Mouse (Mus musculus) G1E (cell line): ENCODE measurements at regions not wholly inside any gene's neighbourhood (a gene's known extent, or its start where the extent isn't known, plus 50 kb on each side); places are given as distances from the start of the nearest gene placed in this dataset.

Experiments
- ATAC-seq: 2 replicates; pipeline ENCODE4 v1.8.0; 2016; ENCODE audit warnings: mild to moderate bottlenecking; ENCODE audit not compliant: insufficient number of reproducible peaks, poor library complexity, low FRiP score, severe bottlenecking; ENCODE audit errors: extremely low read depth
- DNase-seq: peaks from one replicate; pipeline ENCODE4 v3.0.0; 2012; ENCODE audit warnings: low spot score
- H3K27me3 ChIP-seq: 2 replicates; pipeline ENCODE4 v1.6.1; 2012; ENCODE audit warnings: mild to moderate bottlenecking, low read length, inconsistent platforms; ENCODE audit not compliant: insufficient read depth
- H3K36me3 ChIP-seq: replicated peaks from 2 replicates; pipeline ENCODE3; 2012; ENCODE audit warnings: mild to moderate bottlenecking, inconsistent platforms
- H3K4me1 ChIP-seq: 2 replicates; pipeline ENCODE4 v1.6.1; 2012; ENCODE audit warnings: low read depth, low read length, inconsistent platforms, mixed read lengths; ENCODE audit not compliant: insufficient read depth
- H3K4me3 ChIP-seq: 2 replicates; pipeline ENCODE4 v1.5.1; 2012; ENCODE audit warnings: low read depth, mild to moderate bottlenecking, inconsistent platforms, low read length, moderate library complexity, mixed read lengths
- H3K9me3 ChIP-seq: replicated peaks from 2 replicates; pipeline ENCODE4 v1.6.1; 2012; ENCODE audit warnings: inconsistent platforms
- CTCF ChIP-seq: IDR thresholded peaks from 2 replicates; pipeline ENCODE4 v1.5.1; 2012; ENCODE audit warnings: low read depth, low read length, inconsistent platforms, mixed read lengths
- GATA1 ChIP-seq: IDR thresholded peaks from 2 replicates; pipeline ENCODE4 v1.6.1; 2012; ENCODE audit warnings: borderline replicate concordance, low read length, inconsistent platforms, mixed read lengths
- GATA2 ChIP-seq: IDR thresholded peaks from 2 replicates; pipeline ENCODE4 v1.6.1; 2012; ENCODE audit warnings: low read depth, low read length, inconsistent platforms, borderline replicate concordance
- POLR2AphosphoS5 ChIP-seq: IDR thresholded peaks from 2 replicates; pipeline ENCODE4 v1.6.1; 2012; ENCODE audit warnings: low read depth, low read length, inconsistent platforms; ENCODE audit not compliant: insufficient replicate concordance
- TAL1 ChIP-seq: conservative IDR thresholded peaks from 2 replicates; pipeline ENCODE4 v1.6.1; 2012; ENCODE audit warnings: low read depth, low read length, inconsistent platforms, mixed read lengths

- Histone ChIP-seq H3K27me3 (no peaks in the 10 kb centered on the region), H3K9me3 (peaks cover 31% of the 10 kb centered on the region), H3K4me3 (no peak overlapping the region), H3K36me3 (no peaks in the 10 kb centered on the region), H3K4me1 (no peaks in the 10 kb centered on the region)
- no peak for TF ChIP-seq CTCF
- TF ChIP-seq GATA1 = no peak
- TF ChIP-seq GATA2 = no peak
- no peak for TF ChIP-seq TAL1
- no peak for TF ChIP-seq POLR2AphosphoS5
- DNase-seq (no peak), ATAC-seq (no peak)
Observed at GRCm38 (mm10) chr1:136741061-136741460, 116.4 kb downstream of the Zfp281 start.

GRCm38 (mm10) chr1:136749188-136749587 lies 124.5 kb downstream of the Zfp281 start:
- no peak for DNase-seq
- H3K27me3 ChIP-seq = no peaks in the 10 kb centered on the region
- no peaks in the 10 kb centered on the region for H3K4me1 ChIP-seq
- H3K36me3 ChIP-seq = no peaks in the 10 kb centered on the region
- no peak overlapping the region for H3K4me3 ChIP-seq
- no peak for ATAC-seq
- TF ChIP-seq POLR2AphosphoS5 (no peak), GATA1 (no peak), GATA2 (no peak), CTCF (no peak), TAL1 (no peak)
- H3K9me3 ChIP-seq = peaks cover 44% of the 10 kb centered on the region

GRCm38 (mm10) chr1:136751464-136752191 lies 126.9 kb downstream of the Zfp281 start:
- Histone ChIP-seq H3K9me3 (peaks cover 51% of the 10 kb centered on the region), H3K4me1 (no peaks in the 10 kb centered on the region), H3K27me3 (no peaks in the 10 kb centered on the region), H3K36me3 (no peaks in the 10 kb centered on the region), H3K4me3 (0 out of 2 replicates have a peak overlapping the region, but pooled peaks have one; percentile 0)
- no peak for ATAC-seq
- TF ChIP-seq GATA1 = no peak
- no peak for TF ChIP-seq GATA2
- TF ChIP-seq POLR2AphosphoS5 = no peak
- TF ChIP-seq CTCF = no peak
- TF ChIP-seq TAL1 = no peak
- DNase-seq = no peak

- H3K4me3 ChIP-seq = no peak overlapping the region
- H3K27me3 ChIP-seq = no peaks in the 10 kb centered on the region
- DNase-seq (no peak), ATAC-seq (no peak)
- peaks cover 71% of the 10 kb centered on the region for H3K9me3 ChIP-seq
- no peak for TF ChIP-seq GATA2
- TF ChIP-seq POLR2AphosphoS5 = no peak
- no peak for TF ChIP-seq TAL1
- no peak for TF ChIP-seq CTCF
- TF ChIP-seq GATA1 = no peak
- no peaks in the 10 kb centered on the region for H3K36me3 ChIP-seq
- no peaks in the 10 kb centered on the region for H3K4me1 ChIP-seq
Observed at GRCm38 (mm10) chr1:136754286-136754685, 129.6 kb downstream of the Zfp281 start.

- no peaks in the 10 kb centered on the region for H3K4me1 ChIP-seq
- no peak for TF ChIP-seq GATA1
- no peak for TF ChIP-seq POLR2AphosphoS5
- no peak for TF ChIP-seq CTCF
- TF ChIP-seq GATA2 = no peak
- no peak for TF ChIP-seq TAL1
- H3K36me3 ChIP-seq = no peaks in the 10 kb centered on the region
- ATAC-seq (no peak), DNase-seq (no peak)
- peaks cover 58% of the 10 kb centered on the region for H3K9me3 ChIP-seq
- H3K4me3 ChIP-seq = no peak overlapping the region
- H3K27me3 ChIP-seq = no peaks in the 10 kb centered on the region
Observed at GRCm38 (mm10) chr1:136758730-136759129, 134.0 kb downstream of the Zfp281 start.

- Histone ChIP-seq H3K9me3 (peaks cover 57% of the 10 kb centered on the region), H3K4me1 (no peaks in the 10 kb centered on the region), H3K36me3 (no peaks in the 10 kb centered on the region), H3K27me3 (no peaks in the 10 kb centered on the region), H3K4me3 (no peak overlapping the region)
- TF ChIP-seq TAL1 = no peak
- TF ChIP-seq CTCF = no peak
- TF ChIP-seq GATA2 = no peak
- no peak for TF ChIP-seq POLR2AphosphoS5
- no peak for TF ChIP-seq GATA1
- no peak for ATAC-seq
- no peak for DNase-seq
Observed at GRCm38 (mm10) chr1:136759164-136759563, 134.5 kb downstream of the Zfp281 start.

- Histone ChIP-seq H3K4me3 (no peak overlapping the region), H3K4me1 (no peaks in the 10 kb centered on the region), H3K27me3 (no peaks in the 10 kb centered on the region), H3K9me3 (peaks cover 60% of the 10 kb centered on the region), H3K36me3 (no peaks in the 10 kb centered on the region)
- no peak for ATAC-seq
- TF ChIP-seq GATA1 (no peak), TAL1 (no peak), GATA2 (no peak), CTCF (no peak), POLR2AphosphoS5 (no peak)
- DNase-seq = no peak
Observed at GRCm38 (mm10) chr1:136761467-136761866, 136.8 kb downstream of the Zfp281 start.
